Mouse (Mus musculus) ES-E14 (cell line): Measurements from ENCODE around the gene Slit3. TPM values are rescaled to one million over a fixed set of nuclear protein-coding genes. Genes with fewer than 3 reads are reported as not detected.

Source experiments
- DNase-seq: peaks from one replicate; pipeline ENCODE4 v3.0.0-alpha.2; 2013; ENCODE audit warnings: low read depth, low spot score
- H3K27ac ChIP-seq: 2 replicates; pipeline ENCODE4 v1.5.1; 2012; ENCODE audit warnings: low read depth, mild to moderate bottlenecking, low read length, moderate library complexity, mixed read lengths; ENCODE audit not compliant: poor library complexity, insufficient read depth, severe bottlenecking
- H3K36me3 ChIP-seq: 2 replicates; pipeline ENCODE4 v1.6.1; 2012; ENCODE audit warnings: mild to moderate bottlenecking, low read length, moderate library complexity, mixed read lengths; ENCODE audit not compliant: control insufficient read depth, poor library complexity, insufficient read depth, severe bottlenecking
- H3K4me1 ChIP-seq, 2 experiments: fragments of 150-350 bp in 1 of 2; sonication (generic) in 1 of 2; 2 replicates each; pipeline ENCODE4 v1.6.1; 2012; ENCODE audit warnings: low read length in 2 of 2, mild to moderate bottlenecking in 1 of 2, mixed read lengths in 1 of 2; ENCODE audit not compliant: control insufficient read depth in 2 of 2, insufficient read depth in 2 of 2, poor library complexity in 1 of 2
- H3K4me3 ChIP-seq, 2 experiments: fragments of 150-350 bp in 1 of 2; sonication (generic) in 1 of 2; 2 replicates each; pipeline ENCODE4 v1.5.1; 2012; ENCODE audit warnings: low read length in 2 of 2, low read depth in 1 of 2, mild to moderate bottlenecking in 1 of 2, mixed read lengths in 1 of 2; ENCODE audit not compliant: insufficient read depth in 1 of 2, poor library complexity in 1 of 2, severe bottlenecking in 1 of 2
- H3K9ac ChIP-seq: 2 replicates; pipeline ENCODE4 v1.6.1; 2012; ENCODE audit warnings: low read depth, mild to moderate bottlenecking, low read length, mixed read lengths; ENCODE audit not compliant: poor library complexity, insufficient read depth, severe bottlenecking
- H3K9me3 ChIP-seq: fragments of 150-350 bp; sonication (generic); 2 replicates; pipeline ENCODE4 v1.6.1; 2012; ENCODE audit warnings: low read depth, mild to moderate bottlenecking, low read length; ENCODE audit not compliant: control insufficient read depth, insufficient read depth
- CHD2 ChIP-seq: IDR thresholded peaks from 2 replicates; pipeline ENCODE4 v1.6.1; 2014; ENCODE audit warnings: mild to moderate bottlenecking, low read depth, low read length, inconsistent platforms
- HCFC1 ChIP-seq: IDR thresholded peaks from 2 replicates; pipeline ENCODE4 v1.6.1; 2012; ENCODE audit warnings: low read length, inconsistent platforms, borderline replicate concordance; ENCODE audit not compliant: insufficient read depth
- MAFK ChIP-seq: IDR thresholded peaks from 2 replicates; pipeline ENCODE4 v1.6.1; 2014; ENCODE audit warnings: mild to moderate bottlenecking, low read depth, low read length, inconsistent platforms; ENCODE audit not compliant: insufficient read depth
- ZC3H11A ChIP-seq: IDR thresholded peaks from 2 replicates; pipeline ENCODE4 v1.6.1; 2012; ENCODE audit warnings: low read depth, mild to moderate bottlenecking, inconsistent platforms, low read length, borderline replicate concordance
- ZNF384 ChIP-seq: IDR thresholded peaks from 2 replicates; pipeline ENCODE4 v1.6.1; 2012; ENCODE audit warnings: low read depth, low read length, inconsistent platforms
- in situ Hi-C, 2 experiments: fragments of 600-800 bp; cut with MboI; formaldehyde crosslinking; loops; one replicate each; pipeline ENCODE4 v1.15.1; 2025; ENCODE audit warnings: low sequenced_read_pairs in 2 of 2, inconsistent platforms in 1 of 2; ENCODE audit not compliant: unreplicated experiment in 2 of 2
- total RNA-seq: library from RNA; depleted of rRNA; stranded (reverse); fragments of 300-350 nt; gene quantifications from 2 replicates; pipeline ENCODE4 v1.2.3, GENCODE M21; 2012

Slit3 gene
- total RNA-seq, 1 experiment, result 3.7 TPM

DNA sequence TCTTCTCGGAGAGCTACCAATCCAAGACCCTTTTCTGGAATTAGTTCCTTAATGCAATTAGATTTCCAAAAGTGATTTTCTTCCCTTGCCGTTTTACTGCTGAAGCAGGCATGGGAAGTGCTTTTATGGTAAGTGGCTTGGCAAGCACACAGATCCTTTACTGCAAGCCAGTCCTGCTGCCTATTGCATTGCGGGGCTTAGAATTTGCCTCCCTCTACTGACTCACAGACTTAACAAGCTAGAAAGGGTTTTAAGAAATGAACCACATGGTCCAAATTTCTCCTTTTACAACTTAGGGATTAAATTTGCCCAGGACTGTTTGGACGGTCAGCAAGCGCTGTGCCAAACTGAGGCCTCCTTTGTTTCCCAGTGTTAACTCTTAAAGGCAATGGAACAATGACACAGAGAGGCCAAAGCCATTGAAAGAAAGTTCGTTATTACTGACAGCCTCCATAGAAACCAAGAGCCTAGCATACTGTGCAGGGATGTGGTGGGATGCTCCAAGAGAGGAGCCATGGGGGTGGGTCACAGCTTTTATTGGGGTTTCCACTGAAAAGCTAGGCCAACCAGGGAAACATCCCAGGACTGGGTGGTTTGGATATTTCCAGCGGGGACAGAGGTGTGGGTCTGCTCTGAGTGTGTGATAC is 406.9 kb downstream of the Slit3 start:
- no peaks in the 10 kb centered on the region for H3K36me3 ChIP-seq
- H3K9me3 ChIP-seq, result no peaks in the 10 kb centered on the region
- H3K27ac ChIP-seq, result no peak overlapping the region
- TF ChIP-seq MAFK (no peak), HCFC1 (no peak), ZC3H11A (no peak), CHD2 (no peak), ZNF384 (no peak)
- H3K9ac ChIP-seq, result no peak overlapping the region
- no peak for DNase-seq
- H3K4me3 ChIP-seq, result no peak overlapping the region
- in situ Hi-C loops, result no loop called here
- peaks cover 6 to 8% of the 10 kb centered on the region in 2 experiments; a peak in 2 of 4 replicates for H3K4me1 ChIP-seq

GRCm38 (mm10) chr11:35535027-35535426 is 414.0 kb downstream of the Slit3 start:
- H3K4me1 ChIP-seq, result no peaks in the 10 kb centered on the region
- H3K36me3 ChIP-seq, result no peaks in the 10 kb centered on the region
- DNase-seq, result no peak
- TF ChIP-seq CHD2 (no peak), HCFC1 (no peak), ZC3H11A (no peak), ZNF384 (no peak), MAFK (no peak)
- no peak overlapping the region for H3K27ac ChIP-seq
- no peak overlapping the region for H3K9ac ChIP-seq
- in situ Hi-C loops, result no loop called here
- no peak overlapping the region for H3K4me3 ChIP-seq
- H3K9me3 ChIP-seq, result no peaks in the 10 kb centered on the region

DNA sequence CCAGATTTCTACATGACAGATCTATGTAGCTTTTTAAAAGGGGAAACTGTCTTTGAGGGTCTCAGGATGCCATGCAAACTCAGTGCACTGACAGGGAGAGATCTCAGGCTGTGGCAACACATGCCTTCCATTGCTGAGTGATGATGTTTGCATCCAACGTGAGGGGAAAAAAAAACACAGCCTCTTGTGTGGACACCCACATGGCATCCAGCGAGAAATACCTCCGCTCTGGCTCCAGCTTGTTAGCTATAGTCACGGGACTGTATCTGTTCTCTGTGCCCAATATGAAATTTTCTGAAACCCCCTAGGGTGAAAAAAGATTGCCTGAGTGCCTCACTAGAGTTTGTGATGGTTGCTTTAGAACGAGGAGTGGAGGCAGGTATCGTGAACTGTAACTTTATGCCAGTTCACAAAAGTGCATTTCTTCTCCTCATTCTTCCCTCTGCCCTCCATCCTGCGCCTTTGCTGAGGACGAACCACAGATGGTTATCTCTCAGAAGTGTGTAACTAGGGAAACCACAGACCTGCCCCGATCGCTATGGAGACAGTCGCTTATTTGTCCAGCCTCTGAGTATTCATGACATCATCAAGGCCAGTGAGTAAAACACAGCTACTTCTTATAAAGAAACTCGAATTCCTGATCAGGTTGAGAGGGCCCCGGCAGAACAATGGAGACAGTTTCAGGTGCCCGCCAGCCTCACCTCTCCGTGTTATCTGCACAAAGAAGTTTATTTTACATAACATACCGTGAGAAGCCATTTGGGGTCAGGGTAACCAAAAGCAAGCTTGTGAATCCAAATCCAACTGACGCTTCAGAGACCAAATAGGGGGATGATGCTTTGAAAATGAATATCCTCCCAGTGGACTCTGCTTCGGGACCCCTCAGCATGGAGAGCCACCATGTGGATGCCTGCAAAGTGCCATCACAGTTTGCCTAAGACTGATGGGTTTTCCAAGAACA is 416.4 kb downstream of the Slit3 start:
- Histone ChIP-seq H3K4me3 (no peak overlapping the region), H3K36me3 (no peaks in the 10 kb centered on the region), H3K9me3 (no peaks in the 10 kb centered on the region), H3K9ac (no peak overlapping the region), H3K27ac (no peak overlapping the region), H3K4me1 (no peaks in the 10 kb centered on the region)
- in situ Hi-C loops, result no loop called here
- no peak for DNase-seq
- TF ChIP-seq ZC3H11A, result no peak
- TF ChIP-seq CHD2, result no peak
- no peak for TF ChIP-seq MAFK
- TF ChIP-seq ZNF384, result no peak
- no peak for TF ChIP-seq HCFC1

DNA sequence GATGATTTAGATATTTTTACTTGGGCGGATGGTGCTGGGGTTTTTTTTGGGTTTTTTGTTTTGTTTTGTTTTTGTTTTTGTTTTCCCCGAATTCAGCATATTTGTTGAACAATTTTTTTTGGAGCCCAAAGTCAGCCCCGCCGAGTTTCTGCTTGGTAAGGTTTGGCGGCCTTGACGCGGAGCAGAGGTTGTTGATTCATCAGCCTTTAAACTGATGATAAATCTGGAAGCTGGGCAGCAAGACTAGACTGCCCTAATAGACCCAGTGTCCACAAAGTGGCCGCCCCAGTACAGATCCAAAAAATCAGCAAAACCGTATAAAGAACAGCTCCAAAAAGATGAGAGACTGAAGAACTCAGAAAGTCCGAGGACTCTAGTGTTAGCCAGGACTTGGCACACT is 421.7 kb downstream of the Slit3 start:
- H3K36me3 ChIP-seq, result no peaks in the 10 kb centered on the region
- H3K9ac ChIP-seq, result no peak overlapping the region
- TF ChIP-seq MAFK (no peak), ZNF384 (no peak), HCFC1 (no peak), ZC3H11A (no peak), CHD2 (no peak)
- no peaks in the 10 kb centered on the region for H3K9me3 ChIP-seq
- in situ Hi-C loops, result no loop called here
- H3K27ac ChIP-seq, result no peak overlapping the region
- H3K4me1 ChIP-seq, result 0 out of 4 replicates have a peak, but pooled peaks cover 0 to 4% of the 10 kb centered on the region in 2 experiments
- DNase-seq, result no peak
- H3K4me3 ChIP-seq, result no peak overlapping the region
